Mouse (Mus musculus) heart, adult 8-10 months (tissue): ENCODE measurements around the gene Hoxc9. TPM values are rescaled to one million over a fixed set of nuclear protein-coding genes. Genes with fewer than 3 reads are reported as not detected.

ENCODE experiments used
- DNase-seq: peaks from one replicate; pipeline ENCODE4 v3.0.0; 2022; ENCODE audit warnings: low spot score
- microRNA-seq: library from miRNA; unstranded; fragments of <30 nt; microRNA quantifications from one replicate; pipeline ENCODE4 v1.2.0, GENCODE M21; 2022
- total RNA-seq, 4 experiments: library from RNA; stranded (reverse); gene quantifications; 2 replicates each; pipeline ENCODE4 v1.2.4; 2022

Gene Hoxc9
- total RNA-seq, 4 experiments from 2014 or later: not detected

DNA sequence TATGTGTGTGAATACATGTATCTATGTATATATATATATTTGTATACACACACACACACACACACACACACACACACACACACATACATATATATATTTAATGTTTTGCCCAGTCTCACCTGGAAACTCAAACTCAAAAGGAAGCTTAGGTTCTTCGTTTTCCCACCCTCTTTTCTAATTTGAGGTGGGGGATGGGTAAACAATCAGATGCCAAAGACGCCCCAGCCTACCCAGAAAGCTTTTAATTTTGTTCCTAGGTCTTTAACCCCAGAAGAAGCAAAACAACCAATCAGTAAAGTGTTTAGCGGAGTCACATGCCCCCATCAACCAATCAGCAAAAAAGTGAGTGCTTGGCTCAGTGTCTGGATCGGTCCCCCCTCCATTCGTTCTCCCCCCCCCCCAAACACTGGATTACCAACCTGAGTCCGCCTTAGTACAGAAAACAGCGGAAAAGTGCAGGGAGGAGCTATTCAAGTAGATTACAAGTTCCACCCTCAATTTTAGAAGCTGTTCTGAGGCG, 44.7 kb downstream of the Hoxc9 start:
- no peak for DNase-seq

- no peak for DNase-seq
Observed at GRCm38 (mm10) chr15:103021544-103021943, 45.3 kb downstream of the Hoxc9 start.

DNA sequence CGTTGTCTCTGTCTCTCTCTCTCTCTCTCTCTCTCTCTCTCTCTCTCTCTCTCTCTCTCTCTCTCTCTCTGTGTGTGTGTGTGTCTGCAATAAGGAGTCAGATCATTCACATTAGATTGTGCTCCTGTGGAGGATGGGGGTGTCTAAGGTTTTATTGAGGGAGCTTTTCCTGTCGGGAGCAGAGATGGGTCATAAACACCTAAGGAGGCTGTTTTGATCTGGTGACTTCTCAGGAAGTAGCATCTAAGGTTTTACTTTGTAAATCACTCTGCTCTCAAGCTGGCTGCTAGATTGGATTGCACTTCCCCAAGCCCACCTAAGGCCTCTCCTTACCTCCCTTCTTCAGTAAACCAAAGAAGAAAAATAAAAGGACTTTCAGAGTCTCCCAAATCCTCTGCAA, 47.9 kb downstream of the Hoxc9 start:
- no peak for DNase-seq

DNA sequence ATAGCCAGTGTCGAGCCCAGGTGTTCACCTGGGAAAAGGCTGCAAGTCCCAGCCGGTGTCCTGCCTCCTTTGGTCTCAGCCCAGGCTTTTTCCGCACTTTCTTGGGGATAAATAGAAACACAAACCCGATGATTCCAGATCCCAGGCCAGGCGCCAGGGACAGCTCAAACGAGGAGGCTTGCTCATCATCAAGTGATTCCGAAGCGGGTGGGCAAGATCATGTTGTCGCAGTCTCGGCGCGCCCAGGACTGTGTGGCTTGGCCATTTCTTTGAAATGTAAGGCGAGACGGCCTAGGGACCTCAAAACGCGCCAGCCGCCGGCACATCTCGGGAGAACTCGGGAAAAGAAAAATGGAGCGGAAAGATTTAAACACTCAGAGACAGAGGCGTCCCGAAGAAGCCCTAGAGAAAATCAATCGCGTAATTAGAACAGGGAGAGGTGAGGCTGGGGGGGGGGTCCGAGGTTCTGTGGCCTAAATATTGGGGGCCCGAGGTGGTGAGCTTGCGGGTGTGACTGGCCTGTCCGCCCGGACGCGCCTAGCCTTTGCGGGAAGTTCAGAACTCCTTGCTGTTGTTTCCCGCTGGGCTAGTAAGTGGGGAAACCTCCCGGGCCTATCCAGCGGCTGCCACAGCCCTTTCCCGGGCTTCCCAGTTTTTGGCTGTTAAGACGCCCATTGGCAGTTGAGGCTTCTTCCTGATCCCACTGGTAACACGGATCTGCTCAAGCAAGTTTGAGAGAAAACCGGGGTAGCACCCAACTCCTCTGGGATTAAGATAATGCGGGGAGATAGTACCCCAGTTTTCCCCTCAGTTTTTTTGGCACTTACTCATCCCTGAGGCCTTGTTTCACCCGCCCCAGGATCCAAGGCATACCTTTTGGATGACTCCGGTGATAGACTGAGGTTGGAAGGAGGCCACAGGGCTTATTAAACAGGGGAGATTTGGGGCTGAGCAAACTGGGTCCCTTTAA, 51.3 kb downstream of the Hoxc9 start:
- DNase-seq: no peak

DNA sequence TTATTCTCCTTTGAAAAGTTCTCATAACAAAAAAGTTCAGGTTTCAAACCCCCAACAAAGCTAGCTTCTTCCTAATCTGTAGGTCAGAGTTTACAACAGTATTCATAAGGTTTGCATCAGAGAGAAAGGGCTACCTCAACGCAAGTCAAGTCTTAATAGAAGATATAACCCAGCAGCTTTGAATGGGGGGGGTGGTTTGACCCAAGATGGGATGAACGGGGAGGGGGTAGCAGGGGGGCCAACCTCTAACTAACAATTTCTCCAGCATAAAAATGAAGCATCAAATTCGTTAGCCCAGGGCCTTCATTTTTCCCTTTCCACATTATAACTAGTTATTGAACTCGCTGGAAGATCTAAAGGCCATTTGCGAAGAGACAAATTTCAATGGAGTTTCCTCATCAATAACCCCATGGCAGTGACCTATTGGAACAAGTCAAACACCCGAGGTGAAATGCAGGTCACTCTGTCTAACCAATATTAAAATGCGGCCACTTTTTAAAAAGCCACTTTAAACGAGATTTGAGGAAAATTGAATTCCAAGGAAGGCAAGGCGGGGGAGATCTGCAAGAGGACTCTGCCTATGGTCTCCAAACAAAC, 52.8 kb downstream of the Hoxc9 start:
- no peak for DNase-seq

- DNase-seq: no peak
Observed at GRCm38 (mm10) chr15:103030142-103030541, 53.9 kb downstream of the Hoxc9 start.

GRCm38 (mm10) chr15:103032167-103032566, 55.9 kb downstream of the Hoxc9 start:
- no peak for DNase-seq

DNA sequence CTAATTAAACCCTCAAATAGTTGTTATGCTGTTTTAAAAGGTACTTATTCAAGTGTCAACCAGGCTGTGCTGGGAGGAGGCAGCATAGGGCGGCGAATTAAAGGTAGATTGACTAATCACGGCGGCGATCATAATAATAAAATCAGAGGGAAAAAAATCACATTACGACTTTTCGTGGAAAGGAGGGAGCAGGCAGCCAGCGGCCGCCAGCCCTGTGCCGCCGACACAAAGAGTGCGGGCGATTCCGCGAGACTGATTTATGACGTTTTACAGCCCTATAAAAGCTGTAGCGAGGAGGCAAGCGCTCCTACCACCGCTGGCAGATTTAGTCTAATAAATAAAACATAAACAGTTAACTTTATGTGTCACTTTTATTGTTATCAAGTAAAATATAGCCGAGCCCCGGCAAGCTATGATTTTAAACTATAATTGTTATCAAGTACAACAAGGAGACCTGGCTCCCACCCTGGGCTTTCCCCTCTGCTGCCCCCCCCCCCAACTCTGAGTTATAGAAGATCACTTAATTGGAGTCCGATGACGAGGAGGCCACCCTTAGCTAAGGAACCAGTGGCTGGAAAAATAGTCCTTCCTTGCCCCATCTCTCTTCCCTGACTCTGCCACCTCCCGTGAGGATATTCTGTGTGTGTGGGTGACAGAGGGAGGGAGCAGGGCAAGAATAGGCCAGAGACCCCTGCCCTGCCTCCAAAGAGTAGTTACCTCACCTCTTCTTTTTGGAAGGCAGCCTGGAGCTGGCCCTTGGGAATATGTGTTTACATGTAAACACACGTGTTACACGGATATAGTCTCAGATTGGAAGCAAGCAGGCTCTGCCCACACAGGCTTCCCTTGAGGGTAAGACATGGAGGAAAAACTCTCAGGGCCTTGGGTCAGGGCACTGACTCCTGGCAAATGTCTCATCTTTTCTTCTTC, 56.7 kb downstream of the Hoxc9 start:
- no peak for DNase-seq

- no peak for DNase-seq
Observed at GRCm38 (mm10) chr15:103034043-103034806, 58.0 kb downstream of the Hoxc9 start.

Small RNA genes lying within 50 kb of the gene (microRNA-seq; reads per million reads assigned to microRNA genes)
- 1.4 reads per million for gene Mir196a-2
- gene Mir615: 5.6 reads per million, percentile 13 among the genes with 10 or more reads in this experiment

Other genes starting within 250 kb of the Hoxc9 start
- gene Hoxc13, start 55.3 kb upstream of the Hoxc9 start, total RNA-seq: not detected
- gene Hoxc12, start 39.7 kb upstream of the Hoxc9 start, total RNA-seq: not detected
- gene Hoxc11, start 22.0 kb upstream of the Hoxc9 start, total RNA-seq: not detected
- not detected for gene Hoxc10, start 9.6 kb upstream of the Hoxc9 start, total RNA-seq
- under 1 TPM in 1 of 4 experiments, not detected in 3; 0.12 TPM for gene Hoxc5, start 9.0 kb upstream of the Hoxc9 start, total RNA-seq
- not detected for gene Hoxc8, start 14.2 kb downstream of the Hoxc9 start, total RNA-seq
- gene Hoxc6, start 21.8 kb downstream of the Hoxc9 start, total RNA-seq: under 1 TPM in 2 of 4 experiments, not detected in 2; 0.25 to 0.62 TPM
- not detected for gene Hoxc4, start 42.5 kb downstream of the Hoxc9 start, total RNA-seq
- 10 to 100 TPM; 10.4 to 16.8 (median 15.2) TPM for gene Smug1, start 190.7 kb downstream of the Hoxc9 start, total RNA-seq